Comparison of ENCODE assay signal across 8 mouse cellular contexts in genomic region chr1:190045797-190046196, GRCm38 (mm10).
DNase-seq lines count a peak whose midpoint lies in the region; ATAC-seq and TF ChIP-seq lines count a peak whose summit lies in the region.

No protein-coding gene starts in this region.

- no peak overlapping the region for H3K27ac ChIP-seq in neural tube, embryonic 11.5 days (ENCODE audit: low read depth, low read length)

- H3K36me3 ChIP-seq in neural tube, embryonic 11.5 days (ENCODE audit: control insufficient read depth, insufficient read depth, low read length), result no peaks in the 10 kb centered on the region

- H3K9ac ChIP-seq in neural tube, embryonic 11.5 days (ENCODE audit: low read length), result no peak overlapping the region

- no peak for DNase-seq in lung, adult 2 months
- DNase-seq in lung, postnatal 25 days (ENCODE audit: low spot score), result no peak
- DNase-seq in cerebellum, adult 9-10 months, result peak; percentile 22
- DNase-seq in frontal cortex, postnatal 25 days (ENCODE audit: low spot score in 2 of 2), result peak; percentile 4 to 19
- DNase-seq in layer of hippocampus, postnatal 10 days (ENCODE audit: low spot score in 2 of 2), result peak; percentile 49 to 60
- peak; percentile 69 for DNase-seq in neural tube, embryonic 11.5 days (ENCODE audit: low spot score)
- DNase-seq in urinary bladder, postnatal 14 days (ENCODE audit: low spot score), result no peak
- no peak for DNase-seq in spleen, adult 18-20 months

- no peak overlapping the region for H3K4me3 ChIP-seq in lung, adult 2 months (replicated peaks; ENCODE audit: extremely low read depth, low read depth, low read length)
- no peak overlapping the region for H3K4me3 ChIP-seq in neural tube, embryonic 11.5 days (ENCODE audit: low read depth, low read length)

- peak; percentile 31; the same call in 1 of the 2 replicates for TF ChIP-seq CTCF in lung, adult 2 months (IDR thresholded peaks at IDR 0.05; ENCODE audit: insufficient read depth, low read length)

- peak; percentile 58; the same call in 1 of the 2 replicates for ATAC-seq in neural tube, embryonic 11.5 days (ENCODE audit: insufficient read depth, low FRiP score, low TSS enrichment)

- no peak overlapping the region for H3K4me2 ChIP-seq in neural tube, embryonic 11.5 days (ENCODE audit: low read depth)

- 25% methylated on average over 1 of the region's 1 CpGs for WGBS in lung, adult 2 months
- 21% methylated on average over 1 of the region's 1 CpGs for WGBS in neural tube, embryonic 11.5 days

- no peak for TF ChIP-seq POLR2A in lung, adult 2 months (IDR thresholded peaks at IDR 0.05; ENCODE audit: borderline replicate concordance, extremely low read depth, low read depth, low read length)

- no peaks in the 10 kb centered on the region for H3K27me3 ChIP-seq in neural tube, embryonic 11.5 days (ENCODE audit: control insufficient read depth, insufficient read depth, low read length)

- no peaks in the 10 kb centered on the region for H3K4me1 ChIP-seq in lung, adult 2 months (ENCODE audit: control insufficient read depth, insufficient read depth, low read length)
- no peaks in the 10 kb centered on the region for H3K4me1 ChIP-seq in neural tube, embryonic 11.5 days (ENCODE audit: control insufficient read depth, insufficient read depth, low read length)

- H3K9me3 ChIP-seq in neural tube, embryonic 11.5 days (ENCODE audit: control insufficient read depth, low read length), result no peaks in the 10 kb centered on the region; the same call in 1 of the 2 replicates

Comparison
In these comparisons a context has a peak if more than half of its experiments do, and no peak if none do; other contexts are left out.
1. DNase-seq: peak in cerebellum, adult 9-10 months (single experiment), frontal cortex, postnatal 25 days (2 of 2), layer of hippocampus, postnatal 10 days (2 of 2) and neural tube, embryonic 11.5 days (single experiment); none in lung, adult 2 months (single experiment), lung, postnatal 25 days (single experiment), urinary bladder, postnatal 14 days (single experiment) and spleen, adult 18-20 months (0 of 2).